In genomic region chr3:66219655-66220191, GRCm38 (mm10) we compare ENCODE assay signal across 8 mouse cellular contexts. TPM values are rescaled to one million over a fixed set of nuclear protein-coding genes. Genes with fewer than 3 reads are reported as not detected.
DNase-seq lines count a peak whose midpoint lies in the region; ATAC-seq and TF ChIP-seq lines count a peak whose summit lies in the region.

TSS of gene Ptx3 (plus strand) at chr3:66219910.

- H3K27ac ChIP-seq in cortical plate, adult 2 months (ENCODE audit: insufficient read depth, low read length) = no peak within 1 kb of the TSS

- H3K4me1 ChIP-seq in cortical plate, adult 2 months (ENCODE audit: control insufficient read depth, insufficient read depth, low read length) = no peaks in the 10 kb centered on the region

- intact Hi-C loops in heart, postnatal 10 days (cut with DNase I) = loop anchor here (5.0 kb wide), 1 partner anchor 212 kb away; no protein-coding TSS in a partner anchor

- no peak for TF ChIP-seq CTCF in cortical plate, adult 2 months (IDR thresholded peaks at IDR 0.05; ENCODE audit: extremely low read depth, insufficient read depth, low read length)

- H3K4me3 ChIP-seq in cortical plate, adult 2 months (ENCODE audit: insufficient read depth, low read length) = peak within 1 kb of the TSS; percentile 38

- TF ChIP-seq POLR2A in cortical plate, adult 2 months (IDR thresholded peaks at IDR 0.05; ENCODE audit: extremely low read depth, insufficient read depth, low read length) = no peak

- peak; percentile 18 to 33 for DNase-seq in kidney, postnatal 4 days
- no peak for DNase-seq in kidney, adult 8-10 months
- DNase-seq in heart, postnatal 10 days = peak; percentile 15 to 18
- no peak for DNase-seq in adrenal gland, adult 8-10 months
- no peak for DNase-seq in cerebellum, postnatal 4 days (ENCODE audit: low spot score in 2 of 2)
- no peak for DNase-seq in thymus, postnatal 4 days

- 0 out of 2 replicates have a peak, but pooled peaks have one; percentile 6 for ATAC-seq in megakaryocyte progenitor cell, adult 5-6 weeks (replicated peaks; ENCODE audit: poor library complexity)

RNA-seq across cellular contexts. Expression of gene Ptx3, which starts in this region (rescaled TPM):
- 0.23 and 0.42 TPM in 2 replicates for polyA plus RNA-seq in cortical plate, adult 2 months (2012; rRNA removed)
- total RNA-seq in heart, postnatal 10 days (2021) = 1 to 10 TPM; 3.3 to 3.4 TPM
- not detected in 2 replicates for total RNA-seq in megakaryocyte progenitor cell, adult 5-6 weeks (2015)
- total RNA-seq in megakaryocyte progenitor cell, adult 5-6 weeks (2017) = not detected in 2 replicates
- total RNA-seq in adrenal gland, adult 8-10 months (2022) = under 1 TPM in 2 of 4 experiments, not detected in 2; 0.18 to 0.59 TPM

Comparison
In these comparisons a context has a peak if more than half of its experiments do, and no peak if none do; other contexts are left out.
1. DNase-seq: peak in kidney, postnatal 4 days (2 of 2) and heart, postnatal 10 days (2 of 2); none in kidney, adult 8-10 months (0 of 2), adrenal gland, adult 8-10 months (single experiment), cerebellum, postnatal 4 days (0 of 2) and thymus, postnatal 4 days (single experiment).
2. Peak in ATAC-seq in megakaryocyte progenitor cell, adult 5-6 weeks; RNA of the gene not detected or under 1 TPM.